Mouse (Mus musculus): ENCODE measurements around the gene Ap5s1. TPM values are rescaled to one million over a fixed set of nuclear protein-coding genes. Genes with fewer than 3 reads are reported as not detected.
A peak's percentile ranks its signal among the peaks of the same experiment; 100 is the strongest.
"Not testable (repeated sequence)": the region's sequence is repeated elsewhere in the genome, so short reads cannot be mapped to it uniquely, and the experiment has no call there.

Ap5s1 gene
- polyA plus RNA-seq, 1 experiment from 2014 or later: 41.9 TPM

DNA sequence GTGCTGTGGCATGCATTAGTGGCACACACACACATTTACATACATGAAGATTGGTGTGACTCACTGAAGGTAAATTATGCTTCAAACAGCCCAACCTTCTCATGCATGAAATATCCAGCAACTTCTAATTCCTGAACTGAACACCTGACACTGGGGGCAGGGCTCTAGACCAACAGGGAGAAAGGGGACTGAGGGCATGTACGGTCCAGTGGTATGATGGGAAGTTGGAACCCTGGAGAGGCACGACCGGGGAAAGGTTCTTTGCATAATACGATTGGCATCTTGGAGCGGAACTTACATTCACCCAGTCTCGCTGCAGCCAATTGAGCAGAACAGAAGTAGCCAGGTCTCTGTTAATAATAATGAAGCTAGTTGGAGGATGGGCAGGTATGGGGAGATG, 18.3 kb downstream of the Ap5s1 start:
- ATAC-seq (replicated peaks; ENCODE audit: extremely low read depth, insufficient read depth, low FRiP score): no peak; the same call in 1 of the 2 replicates
- H3K36me3 ChIP-seq (ENCODE audit: control insufficient read depth, insufficient read depth): no peaks in the 10 kb centered on the region
- WGBS: 81% methylated on average over 6 of the region's 6 CpGs

DNA sequence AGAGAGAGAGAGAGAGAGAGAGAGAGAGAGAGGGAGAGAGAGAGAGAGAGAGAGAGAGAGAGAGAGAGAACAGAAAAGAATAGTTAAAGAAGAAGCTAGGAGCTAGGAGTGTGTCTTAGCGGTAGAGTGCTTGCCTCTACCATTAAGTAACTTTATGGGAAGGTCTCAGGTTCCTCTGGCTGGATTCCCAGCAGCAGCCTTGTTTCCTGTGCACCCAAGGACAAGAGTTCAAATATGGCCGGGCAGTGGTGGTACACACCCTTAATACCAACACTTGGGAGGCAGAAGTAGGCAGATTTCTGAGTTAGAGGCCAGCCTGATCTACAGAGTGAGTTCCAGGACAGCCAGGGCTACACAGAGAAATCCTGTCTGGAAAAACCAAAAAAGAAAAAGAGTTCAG, 19.8 kb downstream of the Ap5s1 start:
- not testable (repeated sequence) for H3K4me2 ChIP-seq (ENCODE audit: low read depth, low read length); H3K9me3 ChIP-seq (replicated peaks; ENCODE audit: control insufficient read depth, low read length); H3K4me3 ChIP-seq (ENCODE audit: low read length); H3K27ac ChIP-seq (ENCODE audit: low read length); H3K36me3 ChIP-seq (ENCODE audit: control insufficient read depth, insufficient read depth); H3K9ac ChIP-seq (ENCODE audit: low read length); ATAC-seq (replicated peaks; ENCODE audit: extremely low read depth, insufficient read depth, low FRiP score); H3K27me3 ChIP-seq (ENCODE audit: control insufficient read depth, insufficient read depth, low read length); H3K4me1 ChIP-seq (ENCODE audit: control insufficient read depth, insufficient read depth, low read length)
- WGBS: 57% methylated on average over 2 of the region's 2 CpGs

More for the DNA sequence above, 18.3 kb downstream of the Ap5s1 start:
- Histone ChIP-seq H3K27ac (ENCODE audit: low read length) (no peak overlapping the region), H3K4me3 (ENCODE audit: low read length) (no peak overlapping the region), H3K4me2 (ENCODE audit: low read depth, low read length) (no peak overlapping the region), H3K27me3 (ENCODE audit: control insufficient read depth, insufficient read depth, low read length) (no peaks in the 10 kb centered on the region), H3K9ac (ENCODE audit: low read length) (no peak overlapping the region), H3K4me1 (ENCODE audit: control insufficient read depth, insufficient read depth, low read length) (no peaks in the 10 kb centered on the region), H3K9me3 (replicated peaks; ENCODE audit: control insufficient read depth, low read length) (no peaks in the 10 kb centered on the region)

DNA sequence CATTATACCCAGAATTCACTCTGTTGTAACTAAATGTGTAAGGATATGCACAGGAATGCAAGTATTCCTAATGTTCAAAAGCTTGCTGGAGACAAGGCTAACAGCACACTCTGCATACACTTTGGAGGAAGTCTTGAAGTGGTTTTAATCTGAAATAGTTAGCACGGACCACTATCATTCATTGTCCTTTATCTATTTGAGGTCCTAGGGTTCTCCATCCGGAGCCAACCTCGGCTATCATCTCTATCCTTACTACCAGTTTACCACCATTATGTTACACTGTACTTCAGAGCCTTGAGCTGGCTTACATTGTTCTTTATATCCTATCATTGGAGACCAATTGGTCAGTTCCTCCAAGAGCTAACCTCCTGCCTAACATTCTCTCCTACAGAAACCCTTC, 20.4 kb downstream of the Ap5s1 start:
- H3K4me3 ChIP-seq (ENCODE audit: low read length): no peak overlapping the region
- no peaks in the 10 kb centered on the region for H3K36me3 ChIP-seq (ENCODE audit: control insufficient read depth, insufficient read depth)
- no peaks in the 10 kb centered on the region for H3K27me3 ChIP-seq (ENCODE audit: control insufficient read depth, insufficient read depth, low read length)
- no peak overlapping the region for H3K9ac ChIP-seq (ENCODE audit: low read length)
- no peak for ATAC-seq (replicated peaks; ENCODE audit: extremely low read depth, insufficient read depth, low FRiP score)
- H3K4me2 ChIP-seq (ENCODE audit: low read depth, low read length): no peak overlapping the region
- no peaks in the 10 kb centered on the region for H3K4me1 ChIP-seq (ENCODE audit: control insufficient read depth, insufficient read depth, low read length)
- no peak overlapping the region for H3K27ac ChIP-seq (ENCODE audit: low read length)
- H3K9me3 ChIP-seq (replicated peaks; ENCODE audit: control insufficient read depth, low read length): no peaks in the 10 kb centered on the region
- WGBS: 66% methylated on average over 3 of the region's 3 CpGs

DNA sequence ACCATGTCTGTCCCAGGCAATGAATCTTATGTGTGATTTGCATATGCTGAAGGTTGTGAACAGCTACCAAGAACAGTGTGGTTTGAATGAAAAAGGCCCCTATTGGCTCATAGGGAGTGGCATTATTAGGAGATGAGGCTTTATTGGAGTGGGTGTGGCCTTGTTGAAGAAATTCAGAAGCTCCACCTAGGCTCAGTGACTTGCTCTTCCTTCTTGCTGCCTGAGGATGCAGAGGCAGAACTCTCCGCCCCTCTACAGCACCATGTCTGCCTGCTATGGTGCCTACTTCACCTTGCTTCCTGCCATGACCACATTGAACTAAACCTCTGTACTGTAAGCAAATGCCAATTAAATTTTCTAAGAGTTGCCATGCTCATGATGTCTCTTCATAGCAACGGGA, 25.7 kb downstream of the Ap5s1 start:
- Histone ChIP-seq H3K4me1 (ENCODE audit: control insufficient read depth, insufficient read depth, low read length) (peaks cover 21% of the 10 kb centered on the region), H3K9ac (ENCODE audit: low read length) (no peak overlapping the region), H3K9me3 (replicated peaks; ENCODE audit: control insufficient read depth, low read length) (no peaks in the 10 kb centered on the region), H3K27ac (ENCODE audit: low read length) (no peak overlapping the region), H3K36me3 (ENCODE audit: control insufficient read depth, insufficient read depth) (no peaks in the 10 kb centered on the region), H3K27me3 (ENCODE audit: control insufficient read depth, insufficient read depth, low read length) (no peaks in the 10 kb centered on the region), H3K4me3 (ENCODE audit: low read length) (no peak overlapping the region), H3K4me2 (ENCODE audit: low read depth, low read length) (no peak overlapping the region)
- no peak for ATAC-seq (replicated peaks; ENCODE audit: extremely low read depth, insufficient read depth, low FRiP score)
- WGBS: 90% methylated on average over 2 of the region's 2 CpGs

DNA sequence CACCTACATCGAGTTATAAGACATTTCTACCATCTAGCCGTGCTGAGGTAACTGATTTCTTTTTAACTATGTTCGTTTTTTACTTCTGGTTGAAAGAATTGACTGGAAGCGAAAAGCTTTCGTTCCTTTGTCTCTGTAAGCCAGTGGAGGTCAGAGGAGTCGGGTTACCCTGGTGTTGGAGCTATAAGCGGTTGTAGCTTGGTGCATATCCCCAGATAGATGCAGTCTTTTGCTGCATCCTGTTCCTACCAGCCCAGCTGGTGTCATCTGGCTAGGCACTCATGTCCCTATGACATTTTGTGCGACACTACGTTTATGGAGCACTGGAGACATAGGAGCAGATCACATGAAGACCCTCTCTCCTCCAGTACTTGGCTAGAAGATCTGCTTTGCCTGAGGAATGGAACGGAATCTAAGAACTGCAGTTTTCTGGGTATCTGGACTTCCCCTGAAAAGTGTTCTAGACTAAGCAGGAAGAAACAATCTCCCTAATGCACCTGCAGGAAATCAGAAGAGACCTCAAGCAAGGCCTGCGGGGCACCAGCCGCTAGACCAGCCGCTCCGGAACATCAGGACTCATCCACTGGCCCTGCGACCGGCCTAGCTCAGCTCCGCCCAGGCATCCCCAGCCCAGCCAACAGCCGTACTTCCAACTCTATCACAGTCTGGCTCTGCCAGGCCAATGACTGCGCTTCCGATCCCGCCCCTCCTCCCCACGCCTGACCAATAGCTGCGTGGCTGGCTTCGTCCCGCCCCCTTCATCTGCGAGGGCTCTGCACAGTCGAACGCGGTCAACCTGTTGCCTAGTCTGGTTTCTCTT, 26.6 kb downstream of the Ap5s1 start, which contains the start of gene Mavs:
Gene Mavs (plus strand): TSS at position 757 of the 820 bp plus-strand sequence.
- WGBS: 13% methylated on average over 29 of the region's 29 CpGs
- no peaks in the 10 kb centered on the region for H3K9me3 ChIP-seq (replicated peaks; ENCODE audit: control insufficient read depth, low read length)

DNA sequence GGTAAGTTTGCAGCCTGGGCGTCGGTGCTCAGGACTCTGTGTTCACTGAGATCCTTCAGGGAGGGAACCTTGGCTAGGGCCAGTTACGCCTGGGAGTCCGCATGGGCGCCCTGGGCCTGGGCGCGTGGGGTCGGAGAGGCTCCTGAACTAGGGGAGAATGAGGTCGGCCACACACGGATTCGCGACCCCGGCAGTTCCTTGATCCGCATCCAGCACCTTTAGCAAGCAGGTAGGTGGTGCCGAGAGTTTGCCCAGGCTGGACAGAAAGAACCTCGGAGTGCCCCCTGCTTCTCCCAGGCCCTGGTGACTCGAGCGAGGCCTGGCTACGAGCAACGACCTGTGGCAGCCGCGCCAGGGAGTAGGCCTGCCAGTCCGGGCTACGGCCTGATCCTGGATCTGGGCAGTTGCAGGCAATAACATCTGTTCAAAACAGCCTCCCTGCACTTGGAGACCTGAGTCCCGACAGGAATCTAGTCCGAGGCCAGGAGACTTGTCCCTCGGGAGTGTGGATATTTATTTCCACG, 27.3 kb downstream of the Ap5s1 start:
- H3K4me1 ChIP-seq (ENCODE audit: control insufficient read depth, insufficient read depth, low read length): peaks cover 21% of the 10 kb centered on the region
- H3K4me3 ChIP-seq (ENCODE audit: low read length): peak overlapping the region; percentile 59
- 6% methylated on average over 28 of the region's 28 CpGs for WGBS
- no peaks in the 10 kb centered on the region for H3K9me3 ChIP-seq (replicated peaks; ENCODE audit: control insufficient read depth, low read length)
- H3K27me3 ChIP-seq (ENCODE audit: control insufficient read depth, insufficient read depth, low read length): no peaks in the 10 kb centered on the region
- peak overlapping the region; percentile 91 for H3K4me2 ChIP-seq (ENCODE audit: low read depth, low read length)
- H3K36me3 ChIP-seq (ENCODE audit: control insufficient read depth, insufficient read depth): peaks cover 6% of the 10 kb centered on the region
- H3K9ac ChIP-seq (ENCODE audit: low read length): peak overlapping the region; percentile 72
- peak overlapping the region; percentile 65 for H3K27ac ChIP-seq (ENCODE audit: low read length)
- ATAC-seq (replicated peaks; ENCODE audit: extremely low read depth, insufficient read depth, low FRiP score): peak; percentile 52

More for the DNA sequence above, 26.6 kb downstream of the Ap5s1 start, which contains the start of gene Mavs:
- Histone ChIP-seq H3K27ac (ENCODE audit: low read length) (peak within 1 kb of the TSS; percentile 65), H3K27me3 (ENCODE audit: control insufficient read depth, insufficient read depth, low read length) (no peaks in the 10 kb centered on the region), H3K9ac (ENCODE audit: low read length) (peak within 1 kb of the TSS; percentile 72), H3K4me3 (ENCODE audit: low read length) (peak within 1 kb of the TSS; percentile 59), H3K4me2 (ENCODE audit: low read depth, low read length) (peak within 1 kb of the TSS; percentile 91), H3K4me1 (ENCODE audit: control insufficient read depth, insufficient read depth, low read length) (peaks cover 21% of the 10 kb centered on the region), H3K36me3 (ENCODE audit: control insufficient read depth, insufficient read depth) (peaks cover under 1% of the 10 kb centered on the region; the same call in 1 of the 2 replicates)
- peak; percentile 99 for ATAC-seq (replicated peaks; ENCODE audit: extremely low read depth, insufficient read depth, low FRiP score)

DNA sequence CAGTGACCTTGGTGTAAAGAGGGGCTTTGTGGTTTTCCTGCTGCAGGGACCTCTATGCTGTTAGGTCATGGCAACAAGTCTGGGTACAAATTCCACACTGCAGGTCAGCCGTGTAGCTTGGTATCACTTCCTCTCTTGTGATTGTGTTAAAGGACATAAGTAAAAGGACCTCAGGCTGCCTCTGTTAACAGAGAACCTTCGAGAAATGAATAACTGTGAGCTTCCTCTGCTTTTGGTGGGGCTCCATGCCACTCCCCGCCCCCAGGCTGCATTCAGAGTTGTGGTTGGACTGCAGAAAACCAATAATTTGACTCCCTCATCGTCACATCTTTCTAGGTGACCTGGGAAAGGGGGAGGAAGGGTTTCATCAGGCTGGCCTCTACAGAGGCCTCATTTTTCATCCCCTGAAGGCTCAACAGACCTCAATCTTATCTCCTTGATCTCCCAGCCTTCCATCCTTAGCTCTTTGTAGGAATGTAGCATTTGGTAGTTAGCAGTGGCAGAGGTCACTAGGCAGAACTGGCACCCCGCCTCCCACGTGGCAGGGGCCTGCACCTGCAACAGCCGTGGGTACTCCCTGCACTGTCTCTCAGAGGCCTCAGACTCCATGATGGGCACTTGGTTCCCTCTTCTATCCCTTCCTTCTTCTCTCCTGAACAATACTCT, 28.2 kb downstream of the Ap5s1 start:
- WGBS: 67% methylated on average over 7 of the region's 7 CpGs
- H3K36me3 ChIP-seq (ENCODE audit: control insufficient read depth, insufficient read depth): peaks cover 11% of the 10 kb centered on the region
- H3K4me2 ChIP-seq (ENCODE audit: low read depth, low read length): peak overlapping the region; percentile 91
- peaks cover 21% of the 10 kb centered on the region for H3K4me1 ChIP-seq (ENCODE audit: control insufficient read depth, insufficient read depth, low read length)
- peak overlapping the region; percentile 59 for H3K4me3 ChIP-seq (ENCODE audit: low read length)
- no peaks in the 10 kb centered on the region for H3K9me3 ChIP-seq (replicated peaks; ENCODE audit: control insufficient read depth, low read length)
- H3K27ac ChIP-seq (ENCODE audit: low read length): no peak overlapping the region; the same call in 1 of the 2 replicates
- H3K27me3 ChIP-seq (ENCODE audit: control insufficient read depth, insufficient read depth, low read length): no peaks in the 10 kb centered on the region
- H3K9ac ChIP-seq (ENCODE audit: low read length): peak overlapping the region; percentile 72
- ATAC-seq (replicated peaks; ENCODE audit: extremely low read depth, insufficient read depth, low FRiP score): no peak

DNA sequence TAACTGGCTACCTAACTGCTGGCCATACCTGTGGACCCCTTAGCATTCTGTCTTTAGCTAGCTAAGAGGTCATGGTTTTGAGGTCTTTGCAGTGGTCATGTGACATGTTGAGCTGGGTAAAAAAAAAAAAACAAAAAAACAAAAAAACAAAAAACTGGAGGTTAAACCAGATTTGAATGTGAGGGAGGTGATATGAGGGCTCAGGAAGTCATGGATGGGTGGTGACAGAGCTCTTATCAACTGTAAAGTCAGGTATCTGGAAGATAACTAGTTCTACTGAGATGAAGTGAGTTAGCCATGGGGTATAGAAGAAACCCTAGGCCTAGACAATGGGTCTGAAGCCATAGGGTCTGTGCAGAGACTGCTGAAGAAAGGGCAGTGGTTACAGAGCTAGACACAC, 35.3 kb downstream of the Ap5s1 start:
- H3K9ac ChIP-seq (ENCODE audit: low read length): no peak overlapping the region
- H3K36me3 ChIP-seq (ENCODE audit: control insufficient read depth, insufficient read depth): peaks cover 73% of the 10 kb centered on the region
- no peak for ATAC-seq (replicated peaks; ENCODE audit: extremely low read depth, insufficient read depth, low FRiP score)
- no peak overlapping the region for H3K27ac ChIP-seq (ENCODE audit: low read length)
- no peaks in the 10 kb centered on the region for H3K4me1 ChIP-seq (ENCODE audit: control insufficient read depth, insufficient read depth, low read length)
- H3K27me3 ChIP-seq (ENCODE audit: control insufficient read depth, insufficient read depth, low read length): no peaks in the 10 kb centered on the region
- no peaks in the 10 kb centered on the region for H3K9me3 ChIP-seq (replicated peaks; ENCODE audit: control insufficient read depth, low read length)
- no peak overlapping the region for H3K4me2 ChIP-seq (ENCODE audit: low read depth, low read length)
- no peak overlapping the region for H3K4me3 ChIP-seq (ENCODE audit: low read length)

DNA sequence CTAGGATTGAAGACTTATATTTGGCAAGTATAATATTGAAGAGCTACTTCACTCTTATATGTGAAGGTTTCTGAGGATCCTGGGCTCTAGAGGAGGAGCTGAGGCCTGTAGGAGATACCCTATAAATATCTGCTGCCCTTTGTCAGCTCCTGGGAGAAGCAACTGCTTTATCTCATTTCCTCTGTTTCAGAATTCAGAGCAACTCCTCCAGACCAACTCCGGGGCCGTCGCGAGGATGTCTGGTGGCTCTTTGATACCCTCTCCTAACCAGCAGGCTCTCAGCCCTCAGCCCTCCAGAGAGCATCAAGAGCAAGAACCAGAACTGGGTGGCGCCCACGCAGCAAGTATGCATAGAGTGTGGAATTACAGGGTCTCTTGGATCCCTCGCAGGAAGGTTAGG, 36.1 kb downstream of the Ap5s1 start:
- 60% methylated on average over 7 of the region's 7 CpGs for WGBS
- Histone ChIP-seq H3K27me3 (ENCODE audit: control insufficient read depth, insufficient read depth, low read length) (no peaks in the 10 kb centered on the region), H3K27ac (ENCODE audit: low read length) (no peak overlapping the region), H3K36me3 (ENCODE audit: control insufficient read depth, insufficient read depth) (peaks cover 75% of the 10 kb centered on the region), H3K9me3 (replicated peaks; ENCODE audit: control insufficient read depth, low read length) (no peaks in the 10 kb centered on the region), H3K4me2 (ENCODE audit: low read depth, low read length) (no peak overlapping the region), H3K9ac (ENCODE audit: low read length) (no peak overlapping the region), H3K4me1 (ENCODE audit: control insufficient read depth, insufficient read depth, low read length) (no peaks in the 10 kb centered on the region), H3K4me3 (ENCODE audit: low read length) (no peak overlapping the region)
- ATAC-seq (replicated peaks; ENCODE audit: extremely low read depth, insufficient read depth, low FRiP score): no peak
